Mouse (Mus musculus) 3134 (cell line): Measurements from ENCODE around the gene Zfp94.

Experiments
- DNase-seq: peaks from one replicate; pipeline ENCODE4 v3.0.0-alpha.2; 2011; ENCODE audit warnings: low spot score; ENCODE audit not compliant: insufficient read length; ENCODE audit errors: extremely low read depth

Gene Zfp94

GRCm38 (mm10) chr7:24322593-24322992 lies 6.1 kb upstream of the Zfp94 start:
- no peak for DNase-seq

GRCm38 (mm10) chr7:24318942-24319341 lies 2.5 kb upstream of the Zfp94 start:
- DNase-seq = no peak

GRCm38 (mm10) chr7:24315726-24316566 lies 520 bp downstream of the Zfp94 start:
- DNase-seq = no peak

- DNase-seq = peak; percentile 72
Observed at GRCm38 (mm10) chr7:24300771-24301282, 15.6 kb downstream of the Zfp94 start, which contains the start of gene Zfp61. Gene Zfp61 (minus strand): TSS chr7:24301232.

GRCm38 (mm10) chr7:24299823-24300481 lies 16.5 kb downstream of the Zfp94 start:
- no peak for DNase-seq

GRCm38 (mm10) chr7:24298973-24299708 lies 17.3 kb downstream of the Zfp94 start:
- DNase-seq = peak; percentile 77

DNA sequence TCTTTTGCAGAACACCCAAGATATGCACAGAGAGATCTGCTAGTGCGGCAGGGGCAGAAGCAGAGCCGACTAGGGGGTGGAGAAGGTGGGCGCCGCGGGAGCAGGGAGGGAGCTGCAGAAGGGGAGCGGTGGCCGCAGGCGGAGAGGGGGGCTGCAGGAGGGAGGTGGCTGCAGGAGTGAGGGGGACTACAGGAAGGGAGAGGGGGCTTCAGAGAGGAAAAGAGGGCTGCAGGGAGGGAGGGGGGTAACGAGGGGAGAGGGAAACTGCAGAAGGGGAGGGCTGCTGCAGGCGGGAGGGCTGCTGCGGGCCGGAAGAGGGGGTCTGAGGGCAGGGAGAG lies 17.9 kb downstream of the Zfp94 start:
- DNase-seq = no peak

DNA sequence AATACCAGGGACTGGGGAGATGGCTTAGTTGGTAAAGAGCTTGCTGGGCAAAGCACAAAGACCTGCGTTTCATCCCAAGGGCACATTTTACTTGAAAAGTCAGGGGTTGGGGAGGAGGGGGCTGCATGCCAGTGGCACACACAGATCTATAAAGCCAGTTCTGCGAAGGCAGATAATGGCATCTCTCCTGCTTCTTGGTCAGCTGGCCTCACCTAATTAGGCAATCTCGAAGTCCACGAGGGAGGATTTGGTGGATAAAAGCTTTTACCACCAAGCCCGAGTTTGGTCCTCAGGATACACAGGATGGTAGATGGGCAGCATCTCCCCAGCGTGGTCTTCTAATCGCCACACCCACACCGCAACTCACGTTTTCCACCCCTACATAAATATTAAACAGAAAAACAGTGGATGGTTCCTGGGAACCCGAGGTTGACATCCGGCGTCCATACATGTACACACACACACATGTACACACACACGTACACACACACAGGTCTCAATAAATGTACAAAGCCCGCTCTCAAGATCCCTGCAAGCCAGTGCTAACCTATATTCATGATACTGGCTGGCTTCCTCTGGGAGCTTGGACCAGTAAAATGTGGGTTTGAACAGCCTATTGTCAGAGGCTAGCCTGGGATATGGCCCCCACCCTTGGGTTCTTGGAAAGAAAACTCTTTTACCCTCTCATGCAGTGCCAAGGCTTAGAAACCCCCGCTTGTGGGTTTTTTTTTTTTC lies 18.9 kb downstream of the Zfp94 start:
- DNase-seq = no peak

DNA sequence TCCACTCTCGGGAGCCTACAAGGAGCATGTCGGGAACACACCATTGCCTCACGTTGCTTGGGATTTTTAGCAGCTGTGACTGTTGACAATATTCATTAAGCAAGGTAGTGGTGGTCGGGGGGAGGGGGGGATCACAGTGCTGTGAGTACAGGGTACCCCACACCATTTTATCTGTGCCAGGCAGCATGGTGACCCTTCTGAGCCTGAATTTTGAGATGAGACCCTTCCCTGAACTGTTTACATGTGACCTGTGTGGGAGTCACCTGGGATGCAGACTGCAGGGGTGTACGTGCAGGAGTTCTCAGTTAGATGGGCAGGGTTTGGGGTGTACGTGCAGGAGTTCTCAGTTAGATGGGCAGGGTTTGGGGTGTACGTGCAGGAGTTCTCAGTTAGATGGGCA lies 20.1 kb downstream of the Zfp94 start:
- no peak for DNase-seq

DNA sequence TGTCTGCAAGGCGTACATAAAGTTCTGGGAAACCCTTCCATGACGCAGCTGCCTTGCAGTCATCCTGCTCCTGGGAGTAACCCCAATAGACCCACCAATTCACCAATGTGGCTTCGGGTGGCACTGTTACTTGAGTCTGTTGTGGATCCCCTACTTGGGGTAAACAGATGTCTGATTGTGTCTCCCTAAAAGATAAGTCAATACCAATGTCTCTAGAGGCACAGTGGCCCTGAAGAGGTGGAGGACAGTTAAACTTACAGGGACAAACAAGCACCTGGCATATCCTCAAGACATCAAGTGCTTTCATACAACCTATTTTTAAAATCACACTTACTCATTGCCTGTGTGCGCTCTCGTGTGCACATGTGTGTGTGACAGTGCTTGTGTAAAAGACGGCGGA lies 21.1 kb downstream of the Zfp94 start:
- DNase-seq = no peak

DNA sequence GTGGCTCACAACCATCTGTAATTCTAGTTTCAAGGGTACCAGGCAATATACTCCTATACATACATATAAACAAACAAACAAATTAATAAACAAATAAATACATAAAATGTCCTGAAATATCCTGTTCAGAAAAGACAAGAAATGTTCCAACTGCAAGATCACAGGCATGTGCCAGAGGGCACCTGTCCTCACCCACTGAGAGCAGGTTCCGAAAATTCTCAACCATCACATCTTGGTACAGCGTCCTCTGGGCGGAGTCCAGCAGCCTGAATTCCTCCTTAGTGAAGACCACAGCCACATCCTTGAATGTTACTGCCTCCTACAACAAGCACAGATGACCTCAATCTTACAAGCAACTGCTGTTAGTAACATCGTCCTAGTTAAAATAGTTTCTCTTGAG lies 21.7 kb downstream of the Zfp94 start:
- DNase-seq = no peak

- DNase-seq = no peak
Observed at GRCm38 (mm10) chr7:24293061-24293851, 23.2 kb downstream of the Zfp94 start.

DNA sequence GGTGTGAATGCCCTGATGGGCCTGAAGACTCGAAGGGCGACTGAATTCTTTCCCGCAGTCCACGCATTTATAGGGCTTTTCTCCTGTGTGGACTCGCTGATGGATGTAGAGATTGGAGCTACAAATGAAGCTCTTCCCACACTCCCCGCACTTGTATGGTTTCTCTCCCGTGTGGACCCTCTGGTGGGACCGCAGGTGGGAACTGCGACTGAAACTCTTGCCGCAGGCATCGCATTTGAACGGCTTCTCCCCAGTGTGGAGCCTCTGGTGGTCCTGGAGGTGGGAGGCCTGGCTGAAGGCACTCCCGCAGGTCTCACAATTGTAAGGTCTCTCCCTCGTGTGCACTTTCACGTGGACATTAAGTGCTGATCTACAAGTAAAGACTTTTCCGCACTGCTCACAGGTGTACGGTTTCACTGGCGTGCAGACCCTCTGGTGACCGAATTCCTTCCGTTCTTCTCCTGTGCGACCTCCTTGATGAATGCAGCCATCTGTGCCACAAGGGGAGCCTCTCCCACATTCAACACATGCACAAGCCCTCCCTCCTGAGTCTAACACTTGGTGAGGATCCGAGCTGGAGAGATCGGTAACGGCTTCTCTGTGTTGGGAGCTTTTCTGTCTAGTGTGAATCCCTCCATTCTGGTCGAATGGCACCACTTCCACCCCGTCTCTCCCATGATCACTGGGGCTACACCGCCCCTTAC lies 24.9 kb downstream of the Zfp94 start:
- DNase-seq = no peak

DNA sequence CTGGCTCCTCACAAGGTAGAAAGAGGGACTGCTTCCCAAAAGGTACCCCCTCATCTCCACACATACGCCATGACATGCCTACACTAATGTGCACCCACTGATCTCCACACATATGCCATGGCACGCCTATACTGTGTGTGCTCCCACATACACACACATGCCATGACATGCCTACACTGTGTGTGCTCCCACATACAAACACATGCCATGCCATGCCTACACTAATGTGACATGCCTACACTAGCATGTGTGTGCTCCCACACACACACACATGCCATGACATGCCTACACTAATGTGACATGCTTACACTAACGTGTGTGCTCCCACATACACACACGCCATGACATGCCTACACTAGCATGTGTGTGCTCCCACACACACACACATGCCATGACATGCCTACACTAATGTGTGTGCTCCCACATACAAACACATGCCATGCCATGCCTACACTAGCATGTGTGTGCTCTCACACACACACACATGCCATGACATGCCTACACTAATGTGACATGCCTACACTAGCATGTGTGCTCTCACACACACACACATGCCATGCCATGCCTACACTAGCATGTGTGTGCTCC lies 26.3 kb downstream of the Zfp94 start:
- no peak for DNase-seq

GRCm38 (mm10) chr7:24288512-24288911 lies 28.0 kb downstream of the Zfp94 start:
- no peak for DNase-seq

DNA sequence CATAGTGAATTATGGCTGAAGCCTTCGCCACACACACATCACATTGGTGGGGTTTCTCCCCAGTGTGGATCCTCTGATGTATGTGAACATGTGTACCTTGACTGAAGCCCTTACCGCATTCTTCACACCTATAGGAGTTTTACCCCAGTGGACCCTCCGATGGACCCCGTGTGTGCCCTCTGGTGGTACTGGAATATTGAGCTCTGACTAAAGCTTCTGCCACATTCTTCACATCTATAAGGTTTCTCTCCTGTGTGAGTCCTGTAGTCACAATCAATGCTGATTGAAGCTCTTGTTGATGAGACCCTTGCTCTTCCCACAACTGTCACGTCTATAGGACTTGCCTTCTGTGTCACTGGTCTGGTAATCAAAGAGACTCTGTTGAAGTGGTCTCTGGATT lies 28.8 kb downstream of the Zfp94 start:
- DNase-seq = no peak

- DNase-seq = no peak
Observed at GRCm38 (mm10) chr7:24286916-24287315, 29.6 kb downstream of the Zfp94 start.

DNA sequence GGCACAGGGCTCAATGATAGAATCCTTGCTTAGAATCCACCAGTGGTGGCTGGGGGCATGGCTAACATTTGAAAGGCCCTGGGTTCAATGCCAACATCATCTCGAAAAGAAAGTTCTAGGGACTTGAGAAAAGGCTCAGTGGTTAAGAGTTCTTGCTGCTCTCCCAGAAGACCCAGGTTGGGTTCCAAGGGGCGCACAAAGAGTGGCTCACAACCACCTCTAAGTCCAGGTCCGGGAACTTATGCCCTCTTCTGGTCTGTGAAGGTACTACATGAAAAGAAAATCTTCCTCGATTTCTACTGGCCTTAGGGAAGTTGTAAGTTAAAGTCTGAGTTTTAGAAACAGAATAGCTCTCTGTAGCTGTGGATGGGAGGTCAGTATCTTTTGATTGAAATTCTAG lies 30.4 kb downstream of the Zfp94 start:
- no peak for DNase-seq

GRCm38 (mm10) chr7:24280858-24281145 lies 35.7 kb downstream of the Zfp94 start:
- no peak for DNase-seq
